Mouse (Mus musculus): Measurements from ENCODE around the gene Lin7a.

- TF ChIP-seq CTCF (IDR thresholded peaks at IDR 0.05; ENCODE audit: insufficient read depth, low read depth, low read length) (no peak), POLR2A (IDR thresholded peaks at IDR 0.05; ENCODE audit: insufficient read depth, low read depth, low read length) (no peak)
Observed at GRCm38 (mm10) chr10:107251801-107252502, 19.5 kb upstream of the Lin7a start.

Data from olfactory bulb, adult 2 months (tissue).